Mouse (Mus musculus) hindbrain, postnatal 0 days (tissue): Measurements from ENCODE around the gene Cntn6. TPM values are rescaled to one million over a fixed set of nuclear protein-coding genes. Genes with fewer than 3 reads are reported as not detected.

ENCODE experiments used
- ATAC-seq: fragments of 200-750 bp; cut with Nextera tagmentation; 2 replicates; pipeline ENCODE4 v1.8.0; 2017; ENCODE audit warnings: mild to moderate bottlenecking, moderate TSS enrichment, moderate library complexity
- DNase-seq: peaks from one replicate; pipeline ENCODE4 v3.0.0-alpha.2; 2015; ENCODE audit warnings: low spot score
- H3K27ac ChIP-seq: fragments of 300-500 bp; sonication (generic); 2 replicates; pipeline ENCODE4 v1.5.1; 2014; ENCODE audit warnings: mild to moderate bottlenecking
- H3K27me3 ChIP-seq: fragments of 300-500 bp; sonication (generic); 2 replicates; pipeline ENCODE4 v1.6.1; 2014; ENCODE audit warnings: low read length, mixed read lengths; ENCODE audit not compliant: insufficient read depth
- H3K36me3 ChIP-seq: fragments of 300-500 bp; sonication (generic); 2 replicates; pipeline ENCODE4 v1.6.1; 2014; ENCODE audit warnings: low read length, mixed read lengths; ENCODE audit not compliant: insufficient read depth
- H3K4me1 ChIP-seq: fragments of 300-500 bp; sonication (generic); 2 replicates; pipeline ENCODE4 v1.6.1; 2014; ENCODE audit warnings: antibody characterized with exemption, low read length, mixed read lengths; ENCODE audit not compliant: insufficient read depth
- H3K4me2 ChIP-seq: fragments of 300-500 bp; sonication (generic); 2 replicates; pipeline ENCODE4 v1.6.1; 2014; ENCODE audit warnings: low read depth, mild to moderate bottlenecking, low read length, moderate library complexity, mixed read lengths
- H3K4me3 ChIP-seq: fragments of 300-500 bp; sonication (generic); 2 replicates; pipeline ENCODE4 v1.5.1; 2014; ENCODE audit warnings: low read length
- H3K9ac ChIP-seq: fragments of 300-500 bp; sonication (generic); replicated peaks from 2 replicates; pipeline ENCODE4 v1.6.1; 2014; ENCODE audit warnings: mild to moderate bottlenecking, low read length, moderate library complexity, mixed read lengths
- H3K9me3 ChIP-seq: fragments of 300-500 bp; sonication (generic); 2 replicates; pipeline ENCODE4 v1.6.1; 2016; ENCODE audit warnings: low read length, mixed read lengths
- CTCF ChIP-seq: IDR thresholded peaks from 2 replicates; pipeline ENCODE4 v1.5.1; 2016; ENCODE audit warnings: antibody characterized with exemption, control low read depth, low read depth
- WGBS: fragments of 180-500 bp; shearing (Covaris S2); extraction: QIAGEN DNeasy Blood & Tissue Kit; methylation state at CpG from one replicate; pipeline ENCODE4 v1.1.7; 2014; 5-methylcytosine and 5-hydroxymethylcytosine counted together
- polyA plus RNA-seq: library from polyadenylated mRNA; unstranded; fragments of >200 nt; fragmentation: Nextera tagmentation; extraction: Ambion mirVana; gene quantifications from 2 replicates; pipeline ENCODE4 v1.2.1, GENCODE M21; 2015
- total RNA-seq: library from RNA; depleted of rRNA; stranded (reverse); fragments of >200 nt; gene quantifications from 2 replicates; pipeline ENCODE4 v1.2.3, GENCODE M21; 2014; rRNA removed

The Cntn6 gene
- total RNA-seq (15.5 and 22.4 TPM in 2 replicates), polyA plus RNA-seq (14.9 and 15.1 TPM in 2 replicates)

DNA sequence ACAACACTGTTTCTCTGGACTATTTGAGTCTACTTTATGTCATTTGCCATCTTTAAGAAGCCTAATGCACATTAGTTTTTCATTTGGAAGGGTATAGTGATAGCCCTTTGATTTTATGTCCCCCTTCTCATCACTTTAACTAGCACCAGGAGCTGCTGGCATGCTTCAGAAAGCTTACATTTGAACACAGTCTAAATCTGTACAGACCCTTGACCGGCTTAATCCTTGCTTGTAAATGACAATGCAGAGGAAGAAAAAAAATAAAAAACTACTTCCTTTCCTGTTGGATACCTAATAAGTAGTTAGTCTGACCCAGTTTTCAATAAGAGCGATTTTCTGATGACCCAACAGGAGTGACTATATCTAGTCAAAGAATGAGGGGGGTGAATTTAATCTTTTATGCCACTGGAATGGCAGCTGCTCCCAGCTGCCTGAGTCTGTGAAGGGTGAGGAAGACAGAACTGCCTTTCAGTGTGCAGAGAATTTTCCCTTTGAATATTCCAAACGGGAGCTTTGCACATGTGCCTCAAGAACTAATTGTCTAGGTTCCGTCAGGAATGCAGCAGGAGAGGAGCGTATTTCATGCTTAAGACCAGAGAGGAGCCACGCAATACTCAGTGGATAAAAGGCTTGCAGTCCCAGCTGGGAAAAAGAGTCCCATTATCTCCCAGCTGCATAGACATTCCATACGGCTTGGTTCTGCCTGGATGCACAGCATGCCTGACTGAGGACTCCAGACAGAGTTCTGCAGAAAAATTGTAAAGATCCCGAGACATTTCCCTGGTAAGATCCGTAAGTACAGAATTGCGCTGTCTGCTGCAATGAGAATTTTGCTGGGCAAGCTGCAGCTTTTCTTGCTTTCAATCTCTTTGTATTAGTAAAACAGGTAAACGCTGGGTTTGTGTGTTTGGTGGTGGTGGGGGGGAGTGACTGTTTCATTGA lies at the start of gene Cntn6:
Gene Cntn6, plus strand, starts transcription at position 301 of the 942 bp plus-strand sequence.
- Histone ChIP-seq H3K27ac (peak within 1 kb of the TSS; percentile 61), H3K4me2 (peak within 1 kb of the TSS; percentile 64), H3K9ac (peak within 1 kb of the TSS; percentile 51), H3K36me3 (no peaks in the 10 kb centered on the region), H3K4me1 (no peaks in the 10 kb centered on the region; the same call in 1 of the 2 replicates), H3K4me3 (peak within 1 kb of the TSS; percentile 45), H3K27me3 (no peaks in the 10 kb centered on the region), H3K9me3 (no peaks in the 10 kb centered on the region)
- DNase-seq: peak; percentile 65
- TF ChIP-seq CTCF: no peak
- ATAC-seq: peak; percentile 87
- WGBS: 7% methylated on average over 11 of the region's 11 CpGs

DNA sequence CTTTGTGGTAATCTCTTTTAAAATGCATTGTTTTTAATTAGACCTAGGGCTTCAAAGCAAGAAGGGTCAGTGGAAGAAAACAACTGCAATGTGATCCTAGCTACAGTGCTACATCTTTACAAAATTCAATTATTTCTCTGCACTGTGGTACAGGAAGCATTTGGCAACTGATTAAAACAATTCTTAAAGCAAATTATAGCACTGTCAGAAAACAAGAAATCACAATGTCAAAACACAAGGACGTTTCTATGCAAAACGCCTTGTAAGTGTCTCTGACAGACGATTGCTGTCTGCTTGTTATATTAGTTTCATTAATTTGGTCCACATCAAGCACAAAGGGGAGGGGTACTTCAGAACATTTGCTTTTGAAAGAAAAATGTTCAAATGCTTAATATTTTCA lies 48.9 kb upstream of the Cntn6 start:
- Histone ChIP-seq H3K36me3 (no peaks in the 10 kb centered on the region), H3K27ac (no peak overlapping the region), H3K27me3 (no peaks in the 10 kb centered on the region), H3K4me1 (no peaks in the 10 kb centered on the region), H3K4me2 (no peak overlapping the region), H3K9ac (no peak overlapping the region), H3K9me3 (no peaks in the 10 kb centered on the region), H3K4me3 (no peak overlapping the region)
- 67% methylated on average over 3 of the region's 3 CpGs for WGBS
- no peak for TF ChIP-seq CTCF
- no peak for DNase-seq
- no peak for ATAC-seq

DNA sequence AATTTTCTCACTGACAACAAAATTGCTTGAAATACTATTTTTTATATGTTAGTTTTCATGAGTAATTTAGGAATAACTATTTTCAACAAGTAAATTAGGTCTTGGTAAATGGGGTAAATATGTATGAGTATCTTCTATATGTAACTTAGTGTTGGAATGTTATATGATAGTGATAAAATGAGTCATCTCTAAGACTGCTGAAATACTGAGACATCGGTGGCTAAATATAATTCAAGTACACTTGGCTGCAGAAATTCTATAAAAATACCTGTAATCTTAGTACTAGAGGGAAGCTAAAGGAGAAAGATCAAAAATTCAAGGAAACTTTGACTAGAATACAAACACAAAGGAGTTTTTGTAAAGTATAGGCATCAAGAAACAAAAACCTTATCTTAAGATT lies 21.9 kb upstream of the Cntn6 start:
- Histone ChIP-seq H3K4me2 (no peak overlapping the region), H3K27ac (no peak overlapping the region), H3K9me3 (no peaks in the 10 kb centered on the region), H3K4me3 (no peak overlapping the region), H3K4me1 (no peaks in the 10 kb centered on the region), H3K9ac (no peak overlapping the region), H3K36me3 (no peaks in the 10 kb centered on the region), H3K27me3 (no peaks in the 10 kb centered on the region)
- 97% methylated on average over 1 of the region's 1 CpGs for WGBS
- ATAC-seq (no peak), DNase-seq (no peak)
- TF ChIP-seq CTCF: no peak

DNA sequence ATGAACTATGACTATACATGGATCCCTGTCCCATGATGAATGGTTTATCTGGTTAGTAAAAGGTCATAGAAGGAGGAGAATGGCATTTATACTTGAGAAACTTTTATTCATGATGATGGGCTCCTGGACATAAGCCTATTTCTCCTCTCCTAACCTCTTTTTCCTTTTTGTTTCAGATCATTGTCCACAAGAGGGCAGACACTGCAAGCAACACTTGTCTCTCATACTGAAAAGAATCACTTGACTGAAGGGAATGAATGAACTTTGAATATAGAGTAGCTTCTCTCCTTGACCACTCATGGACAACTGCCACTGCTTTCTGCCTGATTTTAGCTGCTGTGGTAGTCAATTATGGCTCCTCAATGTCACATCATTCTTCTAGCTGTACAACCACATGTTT lies 13.3 kb upstream of the Cntn6 start:
- H3K36me3 ChIP-seq: no peaks in the 10 kb centered on the region
- no peaks in the 10 kb centered on the region for H3K27me3 ChIP-seq
- no peaks in the 10 kb centered on the region for H3K9me3 ChIP-seq
- no peaks in the 10 kb centered on the region for H3K4me1 ChIP-seq
- no peak overlapping the region for H3K4me3 ChIP-seq
- peak; percentile 75 for TF ChIP-seq CTCF
- DNase-seq: peak; percentile 63
- no peak for ATAC-seq
- H3K9ac ChIP-seq: no peak overlapping the region
- H3K4me2 ChIP-seq: no peak overlapping the region
- no peak overlapping the region for H3K27ac ChIP-seq

DNA sequence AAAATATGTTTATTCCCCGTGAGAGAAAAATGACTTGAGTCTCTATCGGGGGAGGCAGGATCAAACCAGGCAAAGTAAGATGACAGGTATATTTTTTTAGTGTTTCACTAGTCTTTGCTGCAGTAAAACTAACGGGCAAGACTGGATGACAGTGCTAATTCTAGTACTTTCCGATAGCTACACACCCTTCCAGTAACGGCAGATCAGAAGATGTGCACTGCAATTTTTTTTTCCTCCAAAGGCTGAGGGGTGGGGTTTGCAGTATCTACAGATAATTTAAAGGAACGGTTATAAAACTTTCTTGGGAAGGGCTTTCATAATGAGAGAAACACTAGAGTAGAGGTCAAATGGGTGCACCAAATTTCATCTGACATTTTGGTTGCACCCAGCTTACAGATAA lies 869 bp downstream of the Cntn6 start:
- Histone ChIP-seq H3K4me2 (peak overlapping the region; percentile 64), H3K36me3 (no peaks in the 10 kb centered on the region), H3K9ac (peak overlapping the region; percentile 51), H3K4me1 (no peaks in the 10 kb centered on the region; the same call in 1 of the 2 replicates), H3K9me3 (no peaks in the 10 kb centered on the region), H3K4me3 (peak overlapping the region; percentile 45), H3K27ac (peak overlapping the region; percentile 61; the same call in 1 of the 2 replicates), H3K27me3 (no peaks in the 10 kb centered on the region)
- peak; percentile 17 for DNase-seq
- no peak for TF ChIP-seq CTCF
- ATAC-seq: no peak; the same call in 1 of the 2 replicates
- WGBS: 36% methylated on average over 6 of the region's 6 CpGs

GRCm38 (mm10) chr6:104495801-104496200 lies 3.2 kb downstream of the Cntn6 start:
- Histone ChIP-seq H3K27ac (no peak overlapping the region), H3K4me3 (no peak overlapping the region), H3K4me1 (no peaks in the 10 kb centered on the region; the same call in 1 of the 2 replicates), H3K27me3 (no peaks in the 10 kb centered on the region), H3K4me2 (peak overlapping the region; percentile 27; the same call in 1 of the 2 replicates), H3K9ac (no peak overlapping the region), H3K36me3 (no peaks in the 10 kb centered on the region), H3K9me3 (no peaks in the 10 kb centered on the region)
- DNase-seq (no peak), ATAC-seq (no peak)
- 81% methylated on average over 2 of the region's 2 CpGs for WGBS
- TF ChIP-seq CTCF: no peak

GRCm38 (mm10) chr6:104563993-104564392 lies 71.4 kb downstream of the Cntn6 start:
- H3K4me3 ChIP-seq: no peak overlapping the region
- no peak for TF ChIP-seq CTCF
- no peaks in the 10 kb centered on the region for H3K9me3 ChIP-seq
- 100% methylated on average over 1 of the region's 1 CpGs for WGBS
- no peaks in the 10 kb centered on the region for H3K4me1 ChIP-seq
- no peak overlapping the region for H3K9ac ChIP-seq
- DNase-seq (no peak), ATAC-seq (no peak)
- H3K27ac ChIP-seq: no peak overlapping the region
- H3K27me3 ChIP-seq: no peaks in the 10 kb centered on the region
- no peaks in the 10 kb centered on the region for H3K36me3 ChIP-seq
- no peak overlapping the region for H3K4me2 ChIP-seq
